Mouse (Mus musculus) right cerebral cortex, postnatal 10 days (tissue): ENCODE data around the gene B2m.
A peak's percentile ranks its signal among the peaks of the same experiment; 100 is the strongest.

Source experiments
- DNase-seq, 2 experiments: peaks; one replicate each; pipeline ENCODE4 v3.0.0; 2021; ENCODE audit warnings: low spot score in 2 of 2

Gene B2m

DNA sequence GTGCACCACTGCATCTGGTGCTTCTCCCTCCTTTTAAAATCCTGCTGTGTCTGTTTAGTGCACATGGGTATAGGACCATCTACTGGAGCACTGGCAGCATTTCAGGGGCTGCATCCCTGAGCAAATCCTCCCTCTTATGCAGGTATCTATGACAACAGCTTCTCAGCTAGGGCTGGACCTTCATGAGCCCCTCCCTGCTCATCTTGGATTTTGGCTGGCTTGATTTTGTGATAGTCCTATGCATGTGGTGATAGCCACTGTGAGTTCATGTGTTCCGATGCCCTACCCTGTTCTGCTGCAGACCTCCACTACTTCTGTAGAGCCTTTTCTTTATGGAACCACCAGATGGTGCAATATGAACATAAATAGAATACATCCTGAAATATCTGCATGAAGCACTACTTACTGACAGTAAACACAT, 47.0 kb downstream of the B2m start:
- peak; percentile 36 to 50 for DNase-seq

DNA sequence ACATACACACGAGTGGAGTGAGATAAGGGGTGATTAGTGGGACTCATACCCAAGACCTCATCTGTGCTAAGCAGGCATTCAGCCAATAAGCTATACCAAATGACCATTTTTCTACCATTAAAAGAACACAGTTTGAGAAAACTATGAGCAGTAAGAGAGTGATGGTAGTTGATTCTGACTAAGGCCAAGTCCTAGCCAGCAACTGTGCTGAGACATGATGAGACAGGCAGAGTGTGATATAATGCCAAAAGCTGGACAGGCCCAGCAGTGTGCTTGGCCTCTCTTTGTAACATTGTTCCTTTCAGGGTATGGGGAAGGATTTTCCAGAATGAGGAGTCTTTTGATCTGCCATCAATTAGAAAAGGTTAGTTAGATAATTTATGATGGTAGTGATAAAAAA, 54.0 kb downstream of the B2m start:
- DNase-seq: no peak
